Mouse (Mus musculus): ENCODE data around the gene Bsnd. TPM values are rescaled to one million over a fixed set of nuclear protein-coding genes. Genes with fewer than 3 reads are reported as not detected.

Gene Bsnd
- total and polyA plus RNA-seq, 3 experiments: 0.59 to 3.0 (median 1.8) TPM

- Histone ChIP-seq H3K27ac (ENCODE audit: insufficient read depth, low read depth) (no peak overlapping the region), H3K4me3 (replicated peaks in 1 of 3; ENCODE audit: low read depth in 2 of 3, low read length in 2 of 3, poor library complexity in 1 of 3) (no peak overlapping the region), H3K4me1 (ENCODE audit: control insufficient read depth in 1 of 2, insufficient read depth in 2 of 2) (no peaks in the 10 kb centered on the region), H3K79me2 (replicated peaks; ENCODE audit: control insufficient read depth, extremely low read depth, insufficient read depth, poor library complexity, severe bottlenecking) (no peaks in the 10 kb centered on the region), H3K4me2 (ENCODE audit: insufficient read depth, low read depth, poor library complexity, severe bottlenecking) (no peak overlapping the region), H3K36me3 (replicated peaks in 1 of 2; ENCODE audit: control insufficient read depth in 1 of 2, insufficient read depth in 1 of 2, low read length in 1 of 2) (peaks cover 0 to 3% of the 10 kb centered on the region in 2 experiments), H3K27me3 (replicated peaks) (peaks cover 45% of the 10 kb centered on the region), H3K9ac (ENCODE audit: insufficient read depth, low read depth) (no peak overlapping the region), H3K9me3 (replicated peaks; ENCODE audit: low read length) (peaks cover 5% of the 10 kb centered on the region)
- in situ Hi-C loops (cut with MboI; ENCODE audit: low pct_ligation_motif_present, low pct_unique_long_range_greater_than_20kb, low sequenced_read_pairs) (no loop called here), dilution Hi-C loops (cut with MboI; ENCODE audit: extremely low pct_ligation_motif_present, extremely low pct_unique_long_range_greater_than_20kb, low sequenced_read_pairs) (no loop called here)
- no peak for TF ChIP-seq ZMIZ1 (IDR thresholded peaks at IDR 0.05; ENCODE audit: low read depth, low read length)
- TF ChIP-seq MAFK (IDR thresholded peaks at IDR 0.05; ENCODE audit: insufficient replicate concordance, low read length): no peak
- no peak for TF ChIP-seq CHD1 (IDR thresholded peaks at IDR 0.05; ENCODE audit: low read depth, low read length)
- TF ChIP-seq TBP (conservative IDR thresholded peaks at IDR 0.05; ENCODE audit: low read depth, low read length): no peak
- no peak for TF ChIP-seq MAX (IDR thresholded peaks at IDR 0.05; ENCODE audit: low read length)
- TF ChIP-seq IRF4 (IDR thresholded peaks at IDR 0.05; ENCODE audit: low read depth, low read length): no peak
- TF ChIP-seq SIN3A (IDR thresholded peaks at IDR 0.05; ENCODE audit: low read length): no peak
- no peak for TF ChIP-seq ZNF384 (IDR thresholded peaks at IDR 0.05; ENCODE audit: low read depth, low read length)
- no peak for TF ChIP-seq MXI1 (IDR thresholded peaks at IDR 0.05; ENCODE audit: low read depth, low read length)
- TF ChIP-seq HCFC1 (IDR thresholded peaks at IDR 0.05; ENCODE audit: low read depth, low read length): no peak
- no peak for DNase-seq (ENCODE audit: extremely low read depth)
These were observed 42.8 kb downstream of the Bsnd start for GRCm38 (mm10) chr4:106449306-106449705.

GRCm38 (mm10) chr4:106443182-106443581 is 48.9 kb downstream of the Bsnd start:
- in situ Hi-C loops (cut with MboI; ENCODE audit: low pct_ligation_motif_present, low pct_unique_long_range_greater_than_20kb, low sequenced_read_pairs) (no loop called here), dilution Hi-C loops (cut with MboI; ENCODE audit: extremely low pct_ligation_motif_present, extremely low pct_unique_long_range_greater_than_20kb, low sequenced_read_pairs) (no loop called here)
- H3K27me3 ChIP-seq (replicated peaks): peaks cover 3% of the 10 kb centered on the region
- DNase-seq (ENCODE audit: extremely low read depth): no peak
- H3K36me3 ChIP-seq (replicated peaks in 1 of 2; ENCODE audit: control insufficient read depth in 1 of 2, insufficient read depth in 1 of 2, low read length in 1 of 2): peaks cover 18 to 56% of the 10 kb centered on the region in 2 experiments
- H3K9ac ChIP-seq (ENCODE audit: insufficient read depth, low read depth): no peak overlapping the region
- no peak overlapping the region for H3K27ac ChIP-seq (ENCODE audit: insufficient read depth, low read depth)
- no peaks in the 10 kb centered on the region for H3K4me1 ChIP-seq (ENCODE audit: control insufficient read depth in 1 of 2, insufficient read depth in 2 of 2)
- no peak overlapping the region for H3K4me2 ChIP-seq (ENCODE audit: insufficient read depth, low read depth, poor library complexity, severe bottlenecking)
- H3K79me2 ChIP-seq (replicated peaks; ENCODE audit: control insufficient read depth, extremely low read depth, insufficient read depth, poor library complexity, severe bottlenecking): no peaks in the 10 kb centered on the region
- no peak overlapping the region for H3K4me3 ChIP-seq (replicated peaks in 1 of 3; ENCODE audit: low read depth in 2 of 3, low read length in 2 of 3, poor library complexity in 1 of 3)
- H3K9me3 ChIP-seq (replicated peaks; ENCODE audit: low read length): no peaks in the 10 kb centered on the region
- TF ChIP-seq HCFC1 (IDR thresholded peaks at IDR 0.05; ENCODE audit: low read depth, low read length) (no peak), RCOR1 (conservative IDR thresholded peaks at IDR 0.05; ENCODE audit: low read depth, low read length) (no peak), E2F4 (IDR thresholded peaks at IDR 0.05; ENCODE audit: insufficient replicate concordance, low read depth, low read length) (no peak), CHD1 (IDR thresholded peaks at IDR 0.05; ENCODE audit: low read depth, low read length) (no peak), UBTF (IDR thresholded peaks at IDR 0.05; ENCODE audit: low read depth, low read length) (no peak), RAD21 (IDR thresholded peaks at IDR 0.05; ENCODE audit: low read depth, low read length) (no peak), USF1 (IDR thresholded peaks at IDR 0.05; ENCODE audit: low read depth, low read length) (no peak), NELFE (IDR thresholded peaks at IDR 0.05; ENCODE audit: low read depth, low read length) (no peak), CHD2 (IDR thresholded peaks at IDR 0.05; ENCODE audit: low read length) (no peak), MYC (IDR thresholded peaks at IDR 0.05; ENCODE audit: low read depth, low read length) (no peak), ZKSCAN1 (IDR thresholded peaks at IDR 0.05; ENCODE audit: borderline replicate concordance, low read depth, low read length) (no peak)

Measured in CH12.LX (cell line).